Mouse (Mus musculus): ENCODE data around the gene Ilf2. TPM values are rescaled to one million over a fixed set of nuclear protein-coding genes. Genes with fewer than 3 reads are reported as not detected.

Gene Ilf2
- total RNA-seq, 2 experiments from 2014 or later: 75.1 to 92.3 TPM

GRCm38 (mm10) chr3:90537905-90538296 is 62.0 kb downstream of the Ilf2 start:
- intact Hi-C loops (cut with DNase I): no loop called here
- Histone ChIP-seq H3K4me3 (peak overlapping the region; percentile 33), H3K27ac (peak overlapping the region; percentile 81)
- TF ChIP-seq CTCF (IDR thresholded peaks at IDR 0.05): no peak
- no peak for DNase-seq (ENCODE audit: extremely low spot score in 1 of 2, low spot score in 2 of 2)

Other genes with a start within 250 kb of the Ilf2 start
- gene Jtb, start 244.5 kb upstream of the Ilf2 start, total RNA-seq (2021): 10 to 100 TPM; 43.8 to 49.5 TPM
- gene Creb3l4, start 232.6 kb upstream of the Ilf2 start, total RNA-seq (2021): under 1 TPM; 0.42 to 0.50 TPM
- 10 to 100 TPM; 38.8 to 43.0 TPM for gene Slc39a1, start 228.0 kb upstream of the Ilf2 start, total RNA-seq (2021)
- gene Crtc2, start 222.0 kb upstream of the Ilf2 start, total RNA-seq (2021): 10 to 100 TPM; 39.5 to 43.6 TPM
- gene Dennd4b, start 210.9 kb upstream of the Ilf2 start, total RNA-seq (2021): 10 to 100 TPM; 35.0 to 36.7 TPM
- 100 to 1,000 TPM in 1 of 2 experiments, 10 to 100 TPM in 1; 93.5 to 103 TPM for gene Gatad2b, start 182.9 kb upstream of the Ilf2 start, total RNA-seq (2021)
- 1 to 10 TPM; 8.1 to 8.3 TPM for gene Slc27a3, start 86.2 kb upstream of the Ilf2 start, total RNA-seq (2021)
- gene Ints3, start 42.5 kb upstream of the Ilf2 start, total RNA-seq (2021): 10 to 100 TPM; 62.1 to 65.7 TPM
- 1 to 10 TPM; 3.3 TPM for gene Npr1, start 10.3 kb upstream of the Ilf2 start, total RNA-seq (2021)
- 10 to 100 TPM; 48.8 to 50.9 TPM for gene Snapin, start 14.9 kb downstream of the Ilf2 start, total RNA-seq (2021)
- gene Chtop, start 33.4 kb downstream of the Ilf2 start, total RNA-seq (2021): 100 to 1,000 TPM; 164 TPM
- gene S100a1, start 38.3 kb downstream of the Ilf2 start, total RNA-seq (2021): 100 to 1,000 TPM; 119 to 123 TPM
- 10 to 100 TPM; 15.4 to 18.1 TPM for gene S100a13, start 38.3 kb downstream of the Ilf2 start, total RNA-seq (2021)
- gene S100a14, start 50.7 kb downstream of the Ilf2 start, total RNA-seq (2021): under 1 TPM in 1 of 2 experiments, not detected in 1; 0.34 TPM
- 10 to 100 TPM; 60.2 to 70.1 TPM for gene S100a16, start 61.1 kb downstream of the Ilf2 start, total RNA-seq (2021)
- under 1 TPM; 0.56 to 0.81 TPM for gene S100a3, start 84.5 kb downstream of the Ilf2 start, total RNA-seq (2021)
- not detected for gene S100a2, start 114.1 kb downstream of the Ilf2 start, total RNA-seq (2021)
- gene Gm42674, start 125.8 kb downstream of the Ilf2 start, total RNA-seq (2021): not detected
- gene S100a4, start 127.6 kb downstream of the Ilf2 start, total RNA-seq (2021): 1 to 10 TPM; 4.6 to 4.8 TPM
- gene S100a5, start 132.4 kb downstream of the Ilf2 start, total RNA-seq (2021): not detected
- 10 to 100 TPM; 28.8 to 31.0 TPM for gene S100a6, start 136.8 kb downstream of the Ilf2 start, total RNA-seq (2021)
- gene S100a7a, start 177.9 kb downstream of the Ilf2 start, total RNA-seq (2021): 1 to 10 TPM in 1 of 2 experiments, under 1 TPM in 1; 0.72 to 1.1 TPM
- gene S100a8, start 192.9 kb downstream of the Ilf2 start, total RNA-seq (2021): 1 to 10 TPM in 1 of 2 experiments, not detected in 1; 3.0 TPM
- 1 to 10 TPM in 1 of 2 experiments, not detected in 1; 2.1 TPM for gene S100a9, start 219.6 kb downstream of the Ilf2 start, total RNA-seq (2021)